Mouse (Mus musculus) embryonic fibroblast, embryonic 13.5 days (primary cell): ENCODE measurements around the gene Rhot2. TPM values are rescaled to one million over a fixed set of nuclear protein-coding genes. Genes with fewer than 3 reads are reported as not detected.

Experiments
- H3K27ac ChIP-seq: 2 replicates; pipeline ENCODE4 v1.5.1; 2012; ENCODE audit warnings: low read length, control low read depth, inconsistent platforms; ENCODE audit not compliant: insufficient read depth
- H3K4me1 ChIP-seq: 2 replicates; pipeline ENCODE4 v1.6.1; 2011; ENCODE audit warnings: low read length; ENCODE audit not compliant: control insufficient read depth, insufficient read depth
- H3K4me3 ChIP-seq: 2 replicates; pipeline ENCODE4 v1.5.1; 2011; ENCODE audit warnings: mild to moderate bottlenecking, control low read depth, low read length; ENCODE audit not compliant: insufficient read depth
- CTCF ChIP-seq: IDR thresholded peaks from 2 replicates; pipeline ENCODE4 v1.5.1; 2011; ENCODE audit warnings: mild to moderate bottlenecking, control low read depth, low read length, moderate library complexity, borderline replicate concordance; ENCODE audit not compliant: insufficient read depth
- POLR2A ChIP-seq: IDR thresholded peaks from 2 replicates; pipeline ENCODE4 v1.6.1; 2011; ENCODE audit warnings: low read depth, mild to moderate bottlenecking, control low read depth, low read length, moderate library complexity
- polyA plus RNA-seq: library from polyadenylated mRNA; stranded (reverse); fragments of >200 nt; gene quantifications from 2 replicates; pipeline ENCODE4 v1.2.4, GENCODE M21; 2011; ENCODE audit warnings: low read depth; ENCODE audit not compliant: missing spikeins, insufficient read length

Rhot2 gene
- polyA plus RNA-seq, 1 experiment = 29.7 TPM

GRCm38 (mm10) chr17:25880913-25881641 is 36.4 kb upstream of the Rhot2 start:
- no peak overlapping the region for H3K27ac ChIP-seq
- no peaks in the 10 kb centered on the region for H3K4me1 ChIP-seq
- no peak for TF ChIP-seq POLR2A
- H3K4me3 ChIP-seq = no peak overlapping the region

GRCm38 (mm10) chr17:25880196-25880910 is 35.7 kb upstream of the Rhot2 start, which contains the start of gene Wfikkn1:
Gene Wfikkn1, minus strand, starts transcription at chr17:25880858.
- H3K4me1 ChIP-seq = no peaks in the 10 kb centered on the region
- no peak within 1 kb of the TSS for H3K4me3 ChIP-seq
- no peak within 1 kb of the TSS for H3K27ac ChIP-seq
- TF ChIP-seq CTCF (no peak), POLR2A (no peak)

DNA sequence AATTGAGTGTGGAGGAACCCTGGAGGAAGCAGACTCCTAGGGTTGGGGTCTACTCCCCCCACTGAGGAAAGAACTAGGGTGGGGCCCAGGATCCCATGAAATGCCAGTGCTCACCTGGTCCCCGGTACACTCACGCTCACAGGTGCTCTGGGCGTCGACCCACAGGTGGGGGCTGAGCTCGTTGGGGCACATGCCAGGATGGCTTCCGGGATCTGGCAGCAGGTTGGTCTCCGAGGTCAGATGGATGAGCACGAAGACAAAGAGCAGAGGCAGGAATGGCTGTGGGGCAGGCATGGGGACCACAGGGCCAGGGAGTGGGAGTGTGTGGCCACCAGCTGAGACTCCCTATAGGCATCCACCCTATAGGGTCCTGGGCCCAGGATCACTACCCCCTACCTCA is 35.1 kb upstream of the Rhot2 start:
- H3K27ac ChIP-seq = no peak overlapping the region
- H3K4me1 ChIP-seq = no peaks in the 10 kb centered on the region
- TF ChIP-seq POLR2A = no peak
- no peak overlapping the region for H3K4me3 ChIP-seq

- no peak for TF ChIP-seq POLR2A
- TF ChIP-seq CTCF = peak; percentile 40; the same call in 1 of the 2 replicates
- Histone ChIP-seq H3K27ac (no peak overlapping the region), H3K4me3 (no peak overlapping the region), H3K4me1 (no peaks in the 10 kb centered on the region)
Measured at GRCm38 (mm10) chr17:25879261-25879660, 34.6 kb upstream of the Rhot2 start.

DNA sequence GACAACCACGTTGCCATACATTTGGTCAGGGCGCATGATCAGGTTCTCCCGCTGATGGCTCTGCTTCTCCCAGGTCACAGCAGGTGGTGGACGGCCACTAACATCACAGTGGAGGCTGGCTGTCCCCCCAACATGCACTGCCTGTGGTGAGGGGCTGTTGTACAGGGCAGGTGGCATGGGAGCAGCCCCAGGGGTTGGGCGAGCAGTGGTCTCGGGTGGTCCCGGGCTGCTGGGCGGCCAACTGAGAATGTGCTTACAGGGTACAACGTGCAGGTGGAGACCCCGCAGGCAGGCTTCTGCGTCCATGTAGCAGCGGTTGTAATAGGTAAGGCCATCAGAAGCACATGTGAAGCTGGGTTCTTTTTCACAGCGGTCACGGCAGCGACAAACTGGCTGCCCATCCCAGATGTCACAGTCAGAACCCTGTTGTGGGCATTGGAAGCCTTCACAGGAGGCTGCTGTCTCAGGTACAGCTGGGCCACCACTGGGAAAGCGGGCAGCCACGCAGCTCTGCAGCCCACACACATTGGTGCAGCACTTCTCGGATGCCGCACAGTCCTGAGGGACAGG is 34.0 kb upstream of the Rhot2 start:
- TF ChIP-seq CTCF = no peak
- TF ChIP-seq POLR2A = no peak

DNA sequence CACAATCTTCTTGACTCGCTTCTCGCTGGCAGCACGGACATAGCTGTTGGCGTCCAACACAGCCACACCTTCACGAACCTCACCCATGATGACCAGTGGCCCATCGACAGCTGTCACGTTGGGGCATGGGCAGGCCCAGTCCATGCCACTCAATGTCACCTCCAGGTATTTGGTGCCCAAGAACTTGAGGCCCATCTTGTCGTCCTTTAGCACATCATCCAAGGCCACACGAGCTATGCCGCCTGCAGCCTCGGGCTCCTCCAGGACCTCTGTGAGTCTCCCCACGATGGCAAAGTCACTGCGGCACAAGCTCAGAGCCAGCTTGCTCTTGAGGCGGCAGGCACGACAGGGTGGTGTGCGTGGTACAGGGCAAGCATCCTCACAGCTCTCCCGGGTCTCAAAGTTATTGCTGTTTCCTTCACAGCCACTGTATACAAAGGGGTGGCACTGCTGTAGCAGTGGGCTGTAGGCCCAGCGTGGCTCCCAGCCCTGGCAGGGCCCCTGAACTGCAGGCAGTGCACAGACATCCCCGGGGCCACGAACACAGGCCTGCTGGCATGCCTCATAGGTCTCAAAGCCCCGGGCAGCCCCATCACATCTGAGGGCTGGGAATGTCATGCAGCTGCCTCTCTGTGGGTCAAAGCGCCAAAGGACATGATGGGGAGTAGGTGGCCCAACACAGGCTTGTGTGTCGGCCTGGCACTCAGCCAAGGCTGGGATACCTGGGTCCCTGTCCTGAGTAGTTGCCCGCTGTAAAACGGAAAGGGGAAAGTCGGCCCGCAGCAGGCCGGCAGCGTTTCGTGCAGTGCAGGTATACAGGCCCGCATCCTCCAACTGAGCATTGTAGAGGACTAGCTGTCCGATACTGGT is 33.3 kb upstream of the Rhot2 start:
- TF ChIP-seq CTCF (no peak), POLR2A (no peak)
- H3K4me3 ChIP-seq = no peak overlapping the region
- H3K27ac ChIP-seq = no peak overlapping the region
- H3K4me1 ChIP-seq = 0 out of 2 replicates have a peak, but pooled peaks cover 3% of the 10 kb centered on the region

More for the DNA sequence above, 34.0 kb upstream of the Rhot2 start:
- H3K4me1 ChIP-seq = 0 out of 2 replicates have a peak, but pooled peaks cover 3% of the 10 kb centered on the region
- H3K27ac ChIP-seq = no peak overlapping the region
- no peak overlapping the region for H3K4me3 ChIP-seq

GRCm38 (mm10) chr17:25877025-25877424 is 32.4 kb upstream of the Rhot2 start:
- no peak overlapping the region for H3K4me3 ChIP-seq
- no peak for TF ChIP-seq POLR2A
- H3K27ac ChIP-seq = no peak overlapping the region
- H3K4me1 ChIP-seq = 0 out of 2 replicates have a peak, but pooled peaks cover 3% of the 10 kb centered on the region

DNA sequence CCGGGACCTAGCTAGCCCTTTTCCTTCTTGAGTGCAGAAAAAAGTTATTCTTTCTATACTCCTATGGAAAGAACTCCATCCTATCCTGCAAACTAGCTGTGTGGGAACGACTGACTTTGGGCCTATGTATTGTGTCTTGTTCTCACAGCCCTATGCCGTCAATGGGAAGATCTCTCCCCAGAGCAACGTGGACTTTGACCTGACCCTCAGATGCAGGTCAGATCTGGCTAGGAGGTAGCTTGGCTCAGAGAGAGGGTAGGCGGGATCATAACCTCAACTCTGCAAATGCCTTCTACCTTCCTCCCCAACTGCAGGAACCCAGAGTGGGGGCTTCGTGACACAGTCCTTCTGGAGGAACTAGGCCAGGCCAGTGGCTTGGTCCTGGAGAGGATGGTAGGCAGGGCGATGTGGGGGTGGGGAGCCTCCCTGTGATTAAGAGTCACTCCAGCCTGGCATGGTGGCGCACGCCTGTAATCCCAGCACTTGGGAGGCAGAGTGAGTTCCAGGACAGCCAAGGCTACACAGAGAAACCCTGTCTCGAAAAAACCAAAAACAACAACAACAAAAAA is 31.8 kb upstream of the Rhot2 start:
- Histone ChIP-seq H3K4me1 (0 out of 2 replicates have a peak, but pooled peaks cover 3% of the 10 kb centered on the region), H3K4me3 (peak overlapping the region; percentile 60), H3K27ac (no peak overlapping the region)
- no peak for TF ChIP-seq POLR2A
- TF ChIP-seq CTCF = no peak
